Mouse (Mus musculus) MEL (cell line): ENCODE results near the gene Ifih1.

ENCODE experiments used
- GATA1 ChIP-seq: IDR thresholded peaks from 2 replicates; pipeline ENCODE4 v1.6.1; 2011; ENCODE audit warnings: low read depth, low read length, improper control_type of control experiment
- MEF2A ChIP-seq: IDR thresholded peaks from 2 replicates; pipeline ENCODE4 v1.6.1; 2014; ENCODE audit warnings: low read depth, mild to moderate bottlenecking, inconsistent platforms, low read length, improper control_type of control experiment; ENCODE audit not compliant: poor library complexity, insufficient replicate concordance, severe bottlenecking; ENCODE audit errors: extremely low read depth
- SMC3 ChIP-seq: IDR thresholded peaks from 2 replicates; pipeline ENCODE4 v1.6.1; 2011; ENCODE audit warnings: low read depth, low read length, improper control_type of control experiment

DNA sequence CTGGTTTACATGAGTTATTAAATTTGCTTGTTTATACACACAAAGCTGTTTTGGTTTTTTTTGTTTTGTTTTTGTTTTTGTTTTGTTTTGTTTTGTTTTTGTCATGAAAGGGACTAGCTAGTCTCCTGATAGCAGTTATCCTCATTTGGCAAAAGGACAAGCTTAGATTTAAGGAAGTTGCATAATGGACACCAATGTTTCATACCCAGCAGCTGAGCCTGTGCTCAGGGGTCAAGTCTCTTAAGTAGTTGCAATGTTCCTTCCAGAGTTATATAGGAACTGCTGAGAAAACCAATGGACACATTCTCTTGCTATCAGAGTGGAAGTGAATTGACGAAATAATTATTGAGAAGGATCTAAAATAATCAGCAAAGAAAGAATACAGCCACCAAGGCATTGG is 10.0 kb upstream of the Ifih1 start:
- TF ChIP-seq SMC3: no peak
- no peak for TF ChIP-seq MEF2A
- TF ChIP-seq GATA1: no peak
